Mouse (Mus musculus) cerebellum, postnatal 36 days (tissue): ENCODE data around the gene Emc10.
A peak's percentile ranks its signal among the peaks of the same experiment; 100 is the strongest.

ENCODE experiments used
- DNase-seq, 2 experiments: peaks; one replicate each; pipeline ENCODE4 v3.0.0; 2021 to 2022; ENCODE audit warnings: mixed read lengths in 2 of 2

The Emc10 gene

DNA sequence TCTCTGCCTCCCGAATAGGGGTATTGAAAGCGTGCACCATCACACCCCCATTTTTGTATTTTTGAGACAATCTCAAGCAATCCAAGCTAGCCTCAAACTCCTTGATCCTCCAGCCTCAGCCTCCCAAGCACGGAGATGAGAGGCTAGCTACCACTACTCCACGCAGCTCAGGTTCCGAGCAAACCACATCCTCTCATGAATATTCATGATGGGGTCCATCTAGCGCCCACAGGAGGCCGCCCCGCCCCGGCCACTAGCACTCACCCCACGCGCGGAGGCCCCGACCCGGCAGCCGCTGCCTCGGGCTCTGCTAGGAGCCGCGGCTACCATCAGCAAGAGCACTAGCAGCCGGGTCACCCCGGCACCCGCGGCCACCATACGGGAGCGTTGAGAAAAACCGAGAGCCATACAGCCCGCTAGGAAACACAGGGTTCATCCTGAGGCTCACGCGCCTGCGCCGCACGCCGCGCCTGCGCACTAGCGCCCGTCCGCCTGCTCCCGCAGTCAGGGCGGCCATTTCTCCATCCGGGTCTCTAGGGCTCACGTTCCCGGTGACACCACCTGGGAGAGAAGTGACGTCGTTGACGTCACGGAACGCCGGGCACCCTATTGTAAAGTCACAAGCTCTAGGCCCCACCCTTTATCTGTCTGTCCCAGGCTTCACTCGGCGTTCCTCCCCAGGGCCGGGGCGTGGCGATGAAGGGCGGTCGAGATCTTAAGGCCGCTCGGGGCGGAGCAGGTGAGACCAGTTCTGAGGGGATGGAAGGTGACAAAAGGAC lies at the start of gene Emc10, which contains the start of gene Fam71e1:
Emc10 (minus strand) TSS at position 538 of the 779 bp plus-strand sequence.
Fam71e1 (plus strand) TSS at position 590 of the 779 bp plus-strand sequence.
- peak; percentile 99 for DNase-seq

DNA sequence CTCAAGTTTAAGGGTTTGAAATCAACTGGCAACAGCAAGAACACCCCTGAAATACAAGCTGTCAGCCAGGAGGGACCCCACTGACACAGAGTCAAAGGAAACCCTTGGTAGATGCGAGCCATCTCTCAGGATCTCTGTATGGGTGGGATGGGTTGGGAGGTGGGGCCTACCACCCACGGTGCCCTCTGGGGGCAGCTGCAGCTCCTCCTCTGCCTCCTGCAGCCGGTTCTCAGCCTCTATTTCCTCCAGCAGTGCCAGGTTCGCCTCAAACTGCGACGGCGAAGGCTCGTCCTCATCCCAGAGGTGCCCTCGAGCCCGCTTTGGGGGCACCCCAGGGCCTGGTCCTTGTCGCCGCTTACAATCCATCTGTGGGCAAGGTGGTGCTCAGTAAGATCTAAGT lies 46.7 kb upstream of the Emc10 start:
- no peak for DNase-seq

DNA sequence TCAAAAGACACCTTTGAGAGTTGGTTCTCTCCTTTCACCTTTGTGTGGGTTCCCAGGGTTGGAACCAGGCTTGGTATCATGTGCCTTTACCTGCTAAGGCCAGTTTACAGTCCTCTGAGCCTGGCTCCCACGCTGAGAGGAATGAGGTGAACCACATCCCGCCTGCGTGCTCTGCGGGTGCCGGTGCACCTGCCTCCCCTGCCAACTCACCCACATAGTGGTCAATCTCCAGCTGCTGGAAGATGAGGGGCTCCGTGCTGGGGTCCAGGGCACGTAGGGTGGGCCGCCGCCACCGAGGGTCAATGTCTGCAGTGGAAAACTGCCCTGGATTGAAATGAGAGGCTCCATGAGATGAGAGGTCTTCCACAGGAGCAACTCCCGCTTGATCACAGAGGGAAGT lies 46.2 kb upstream of the Emc10 start:
- no peak for DNase-seq

DNA sequence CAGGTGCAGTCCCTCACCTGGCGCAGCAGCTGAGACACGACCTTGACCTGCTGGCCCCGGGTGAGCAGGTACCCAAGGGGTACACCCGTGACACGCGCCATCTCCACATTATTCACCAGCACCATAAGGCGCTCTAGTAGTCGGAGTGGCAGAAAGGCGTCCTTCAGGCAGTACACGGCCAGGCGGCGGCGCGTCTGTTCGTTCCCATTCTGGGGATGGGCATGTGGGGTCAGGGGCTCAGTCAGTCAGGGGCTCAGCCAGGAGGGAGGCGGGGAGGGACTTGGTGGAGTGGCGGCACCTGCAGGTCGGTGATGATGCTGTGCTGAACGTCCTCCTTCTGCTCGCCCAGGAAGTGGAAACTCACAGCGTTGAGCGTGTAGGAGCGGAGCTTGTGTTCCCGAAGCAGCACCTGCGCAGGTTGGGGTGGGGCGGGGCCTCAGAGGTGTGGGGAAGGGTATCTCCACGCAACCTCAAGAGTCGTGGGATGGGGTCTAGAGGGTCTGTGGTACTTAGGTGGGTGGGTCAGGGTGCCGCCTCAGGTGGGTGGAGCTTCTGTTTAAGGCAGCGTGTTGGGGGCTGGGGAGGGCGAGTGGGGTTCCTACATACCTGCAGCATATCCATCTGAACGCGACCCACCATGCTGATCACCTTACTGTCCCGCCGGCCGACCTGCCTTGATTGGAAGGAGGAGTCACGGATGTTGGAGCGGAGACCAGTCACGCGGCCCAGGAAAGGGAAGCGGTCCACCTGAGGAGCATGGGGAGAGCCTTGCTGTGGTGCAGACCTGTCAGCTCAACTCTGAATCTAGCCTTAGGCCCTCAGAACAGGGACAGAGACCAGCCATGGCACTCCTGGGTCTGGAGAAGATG lies 42.7 kb upstream of the Emc10 start:
- no peak for DNase-seq

DNA sequence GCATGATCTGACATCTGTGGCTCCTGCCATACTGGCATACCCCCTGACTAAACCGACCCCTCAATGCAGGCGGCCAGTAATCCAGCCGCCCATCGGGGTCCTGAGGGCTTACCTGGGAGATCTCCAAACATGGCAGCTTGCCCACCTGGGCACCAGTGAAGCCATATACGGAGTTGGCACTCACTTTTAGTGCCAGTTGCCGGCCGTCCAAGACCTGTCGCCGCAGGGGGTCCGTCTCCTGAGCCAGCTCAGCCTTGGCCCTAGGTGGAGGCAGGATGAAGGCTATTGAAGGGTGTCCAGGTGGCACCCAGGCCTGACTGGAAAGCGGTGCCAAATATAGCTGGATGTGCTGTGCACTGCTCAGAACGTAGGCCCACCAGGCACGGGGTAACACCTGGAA lies 41.2 kb upstream of the Emc10 start:
- DNase-seq = peak; percentile 73 to 78

DNA sequence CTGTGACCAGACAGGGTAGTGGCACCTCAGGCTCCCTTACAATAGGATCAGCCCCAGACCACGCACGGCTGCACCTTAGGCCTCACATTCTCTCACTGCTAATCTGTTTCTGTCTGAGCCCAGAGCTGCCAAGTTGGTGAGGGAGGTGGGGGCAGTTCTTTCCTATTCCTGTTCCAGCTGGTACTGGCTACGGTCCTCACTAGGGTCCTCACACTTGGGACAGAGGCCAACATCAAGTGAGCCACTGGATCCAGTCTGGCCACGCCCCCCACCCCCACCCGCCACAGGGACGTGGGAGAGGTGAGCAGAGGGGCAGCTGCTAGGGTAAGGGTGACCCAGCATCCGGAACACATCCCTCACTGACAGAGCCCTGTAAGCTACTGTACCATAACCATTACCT lies 40.7 kb upstream of the Emc10 start:
- no peak for DNase-seq

DNA sequence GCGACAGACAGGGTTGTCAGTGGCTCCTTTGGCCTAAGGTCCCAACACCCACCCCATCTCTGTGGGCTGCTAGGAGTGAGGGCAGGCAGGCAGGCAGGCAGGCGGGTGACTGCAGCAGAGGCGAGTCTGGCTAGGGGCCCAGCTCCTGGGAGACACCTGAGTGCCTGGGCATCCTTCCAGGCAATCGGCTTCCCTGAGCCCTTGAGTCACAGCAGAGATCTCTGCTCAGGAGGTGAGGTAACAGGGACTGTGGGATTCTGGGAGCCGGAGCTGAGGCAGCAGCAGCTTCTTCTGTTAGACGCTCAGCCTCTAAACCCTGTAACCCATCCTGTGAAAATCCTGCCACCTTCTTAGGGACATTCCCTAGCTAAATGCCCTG lies 40.2 kb upstream of the Emc10 start:
- DNase-seq = peak; percentile 79 to 88

DNA sequence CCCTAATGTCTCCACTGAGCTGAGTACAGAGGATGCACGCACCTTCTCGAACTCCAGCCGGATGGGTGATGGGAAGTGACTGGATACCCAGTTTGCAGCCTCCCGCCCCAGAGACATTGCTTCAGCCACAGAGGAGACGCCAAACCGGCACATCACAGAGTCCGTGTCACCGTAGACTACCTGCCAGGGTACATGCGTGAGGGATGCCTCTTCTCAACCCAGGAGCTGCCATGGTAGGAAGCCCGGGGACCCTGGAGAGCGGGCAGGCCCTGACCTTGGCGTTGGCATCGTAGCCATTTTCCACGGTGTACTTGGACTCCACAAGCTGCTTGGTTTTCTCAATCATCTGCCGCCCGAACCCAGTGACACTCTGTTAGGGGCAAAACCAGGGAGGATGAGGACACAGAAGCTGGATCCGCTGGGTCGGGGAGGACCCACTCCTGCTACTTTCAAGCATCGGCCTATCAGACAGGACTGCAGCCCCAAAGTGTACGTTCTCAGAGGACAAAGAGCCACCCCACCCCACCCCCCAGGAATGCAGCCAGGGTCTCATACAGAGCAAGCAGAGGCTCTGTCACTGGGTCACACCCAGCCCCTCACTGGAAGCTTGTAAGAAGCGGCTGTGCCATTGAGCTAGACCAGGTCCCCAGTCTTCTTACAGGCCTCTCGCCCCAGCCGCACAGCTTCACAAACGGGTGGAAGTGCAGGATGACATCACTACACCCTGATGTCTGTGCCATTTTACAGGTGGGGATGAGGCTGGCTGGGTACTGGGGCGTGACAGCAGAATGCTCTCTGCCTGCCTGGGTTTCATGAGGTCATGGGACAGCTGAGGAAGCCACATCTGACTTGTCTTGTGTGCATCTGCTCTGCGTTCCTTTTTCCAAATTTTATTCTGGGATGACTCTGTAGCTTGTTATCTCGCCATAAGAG lies 39.6 kb upstream of the Emc10 start:
- DNase-seq = no peak

DNA sequence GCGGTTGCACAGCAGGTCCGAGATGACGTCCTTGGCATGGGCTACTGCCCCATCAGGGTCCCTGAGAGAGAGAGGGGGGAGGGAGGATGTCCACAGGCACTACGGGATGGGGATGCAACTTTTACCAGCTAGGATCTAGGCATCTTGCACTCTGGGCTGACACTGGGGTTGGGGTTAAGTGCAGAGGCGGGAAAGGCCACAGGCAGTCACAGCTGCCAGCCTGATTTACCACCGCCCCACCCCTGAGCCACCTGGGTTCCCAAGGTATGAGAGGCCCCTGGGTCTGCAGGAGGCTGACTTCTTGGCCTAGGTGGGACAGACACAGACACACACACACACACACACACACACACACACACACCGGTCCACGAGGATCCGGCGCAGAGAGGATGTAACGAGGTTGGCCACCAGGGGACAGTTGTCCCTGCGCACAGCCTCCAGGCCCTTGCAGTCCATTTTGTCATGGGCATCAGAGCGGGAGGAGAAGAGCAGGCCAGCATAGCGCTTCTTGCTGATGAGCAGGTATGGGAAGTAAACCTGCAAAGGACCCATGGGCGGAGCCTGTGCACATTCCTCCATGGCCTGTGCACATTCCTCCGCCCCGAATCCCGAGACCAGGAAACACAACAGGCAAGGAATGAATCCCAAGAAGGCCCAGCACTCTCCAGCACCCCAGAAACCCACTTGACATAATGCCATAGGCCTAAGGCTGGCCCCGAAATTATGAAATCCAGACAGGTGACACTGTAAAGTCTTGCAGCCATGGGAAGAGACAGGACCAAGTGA lies 38.5 kb upstream of the Emc10 start:
- DNase-seq = no peak

DNA sequence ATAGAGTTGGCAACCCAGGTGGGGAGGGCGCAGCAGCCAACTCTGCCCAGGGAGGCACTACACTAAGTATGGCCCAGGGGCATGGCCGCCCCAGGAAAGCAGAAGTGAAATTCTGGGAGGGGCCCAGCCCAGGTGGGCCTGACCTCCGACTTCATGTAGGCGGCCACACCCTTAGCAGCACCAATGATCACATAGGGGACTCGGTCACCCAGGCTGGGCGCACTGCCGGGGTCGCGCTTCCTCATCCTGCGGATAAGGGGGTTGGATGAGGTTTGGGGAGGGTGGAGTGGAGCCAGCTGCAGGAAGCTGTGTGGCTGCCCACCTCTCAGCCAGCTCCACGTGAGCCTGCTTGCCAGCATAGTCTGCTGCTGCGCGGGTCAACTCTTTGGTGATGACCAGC lies 37.9 kb upstream of the Emc10 start:
- DNase-seq = no peak

DNA sequence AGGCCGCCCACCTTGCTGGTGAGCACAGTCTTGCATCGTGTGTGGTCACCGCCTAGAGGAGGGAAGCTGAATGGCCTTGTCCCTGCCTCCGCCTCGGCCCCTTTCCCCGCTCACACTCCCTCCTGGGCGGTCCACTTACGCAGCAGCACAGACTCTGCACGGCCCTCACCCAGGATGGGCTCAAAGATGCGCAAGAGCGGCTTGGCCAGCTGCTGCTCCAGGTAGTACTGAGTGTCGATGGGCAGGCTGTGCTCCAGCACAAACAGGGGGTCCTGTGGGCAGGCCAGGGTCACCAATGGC lies 37.4 kb upstream of the Emc10 start:
- no peak for DNase-seq

DNA sequence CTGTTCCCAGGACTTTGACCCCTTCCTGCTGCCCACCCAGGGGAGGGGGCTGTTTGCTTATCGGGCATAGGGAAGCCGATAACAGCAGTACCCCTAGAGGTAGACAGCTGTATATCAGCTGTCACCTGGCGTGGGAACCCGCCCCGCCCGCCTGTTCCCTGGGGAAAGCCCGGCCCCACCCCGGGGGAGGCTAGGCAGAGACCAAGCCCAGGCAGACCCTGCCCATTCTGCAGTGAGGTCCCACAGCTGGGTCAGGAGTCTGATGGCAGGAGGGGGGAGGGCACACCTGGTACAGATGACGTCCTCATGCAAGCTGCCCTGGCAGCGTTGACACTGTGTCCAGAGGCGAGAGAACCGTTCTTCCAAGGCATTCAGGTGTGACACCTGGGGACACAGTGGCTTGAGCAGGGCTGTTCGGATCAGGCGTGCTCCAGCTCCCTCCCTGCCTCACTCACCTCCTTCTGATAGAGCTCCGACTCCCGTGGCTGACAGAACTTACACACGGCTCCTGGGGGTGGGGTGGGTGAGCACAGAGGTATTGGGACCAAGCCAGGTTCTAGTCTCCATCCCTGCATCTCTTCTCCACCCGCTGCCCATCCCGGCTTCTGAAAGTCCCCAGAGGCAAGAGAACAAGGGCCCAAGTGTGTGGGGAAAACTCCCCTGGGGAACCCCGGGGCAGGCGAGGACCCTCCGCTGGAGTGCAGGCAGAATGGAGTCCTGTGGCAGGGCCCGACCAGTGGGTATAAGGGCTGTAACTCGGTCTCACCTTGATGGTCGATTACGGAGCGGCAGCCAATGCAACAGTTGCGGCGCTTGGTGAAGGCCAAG lies 36.8 kb upstream of the Emc10 start:
- no peak for DNase-seq

DNA sequence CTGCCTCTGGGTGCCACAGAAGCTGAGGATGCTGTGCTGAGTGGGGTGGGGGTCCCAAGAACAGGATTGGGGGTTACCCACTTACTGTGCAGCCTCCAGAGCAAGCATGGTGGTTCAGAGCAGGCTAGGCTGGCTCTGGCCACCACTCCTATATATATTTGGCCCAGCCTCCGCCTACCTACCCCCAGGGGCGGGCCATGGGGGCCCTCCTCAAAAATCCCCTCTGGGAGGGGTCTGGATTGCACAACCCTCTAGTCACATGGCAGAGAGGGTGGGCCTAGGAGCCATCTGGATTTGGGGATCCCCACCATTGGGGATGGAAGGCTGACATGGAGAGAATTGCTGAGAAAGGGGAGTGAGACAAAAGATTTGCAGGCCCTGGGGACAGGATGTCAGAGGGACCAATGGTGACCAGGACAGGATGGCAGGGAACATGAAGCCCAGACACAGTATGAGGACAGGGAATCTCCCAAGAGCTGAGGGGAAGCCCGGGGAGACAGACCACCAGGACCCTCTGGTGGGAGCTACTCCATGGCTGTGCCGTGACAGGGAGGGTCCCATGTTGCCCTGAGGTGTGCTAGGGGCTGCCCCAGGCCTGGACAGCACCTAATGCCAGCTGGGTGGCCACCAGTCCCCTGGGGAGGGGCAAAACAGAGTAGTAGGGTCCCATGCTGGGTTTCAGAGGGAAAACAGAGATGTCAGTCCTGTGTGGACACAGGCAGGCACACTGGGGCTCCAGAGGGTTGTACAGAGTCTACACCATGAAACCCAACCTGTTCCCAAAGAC lies 35.8 kb upstream of the Emc10 start, which contains the start of gene Spib:
Spib (minus strand) TSS at position 126 of the 787 bp plus-strand sequence.
- no peak for DNase-seq

DNA sequence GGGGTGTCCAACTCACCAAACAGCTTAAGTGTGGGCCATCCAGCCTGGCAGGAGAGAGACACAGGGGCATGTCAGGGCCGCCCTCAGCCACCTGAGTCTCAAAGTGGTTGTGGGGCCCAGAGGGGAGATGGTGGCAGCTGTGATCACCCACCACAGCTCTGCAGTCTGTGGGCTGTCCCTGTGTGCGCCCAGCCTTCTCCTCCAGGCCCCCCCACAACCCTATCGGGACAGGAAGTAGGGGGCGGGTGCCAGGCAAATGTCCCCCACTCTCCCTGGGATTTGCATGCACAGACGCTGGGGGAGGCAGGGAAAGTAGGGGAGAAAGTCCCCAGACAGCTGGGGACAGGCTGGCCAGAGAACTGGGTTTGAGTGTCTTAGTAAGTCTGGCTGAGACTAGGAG lies 34.9 kb upstream of the Emc10 start:
- no peak for DNase-seq

DNA sequence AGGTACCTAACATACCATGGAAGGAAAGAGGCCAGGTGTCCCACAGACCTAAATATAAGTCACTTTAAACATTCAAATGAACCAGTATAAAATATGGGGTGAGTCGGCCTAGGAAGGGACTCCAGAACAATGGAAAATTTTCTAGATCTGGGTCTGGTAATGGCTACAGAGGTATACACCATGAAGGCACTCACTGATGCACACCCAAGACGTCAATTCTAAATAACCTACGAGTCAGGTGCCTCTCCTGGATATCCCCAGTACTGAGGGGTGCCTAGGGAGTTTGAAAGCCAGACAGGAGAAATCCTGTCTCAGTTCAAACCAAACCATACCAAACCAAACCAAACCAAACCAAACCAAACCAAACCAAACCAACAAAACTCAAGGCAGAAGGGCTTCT lies 34.2 kb upstream of the Emc10 start:
- DNase-seq = no peak

DNA sequence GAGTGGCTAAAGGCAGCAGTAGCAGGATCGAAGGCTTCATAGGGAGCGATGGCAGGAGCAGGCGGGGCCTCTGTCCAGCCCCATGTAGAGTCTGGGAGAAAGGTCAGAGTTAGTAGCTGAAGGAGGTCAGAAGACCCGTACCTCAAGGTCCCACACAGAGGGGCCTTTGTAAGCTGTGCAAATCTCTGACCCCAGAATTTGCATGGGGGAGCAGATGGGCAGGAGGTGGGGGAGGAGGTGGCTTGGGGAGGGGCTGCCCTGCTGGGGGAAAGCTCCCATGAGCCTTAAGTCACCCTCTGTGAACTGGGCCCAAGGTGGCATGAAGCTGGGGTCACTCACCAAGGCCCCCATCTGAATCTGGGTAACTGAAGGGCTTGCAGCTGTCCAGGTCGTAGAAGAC lies 33.2 kb upstream of the Emc10 start:
- no peak for DNase-seq

DNA sequence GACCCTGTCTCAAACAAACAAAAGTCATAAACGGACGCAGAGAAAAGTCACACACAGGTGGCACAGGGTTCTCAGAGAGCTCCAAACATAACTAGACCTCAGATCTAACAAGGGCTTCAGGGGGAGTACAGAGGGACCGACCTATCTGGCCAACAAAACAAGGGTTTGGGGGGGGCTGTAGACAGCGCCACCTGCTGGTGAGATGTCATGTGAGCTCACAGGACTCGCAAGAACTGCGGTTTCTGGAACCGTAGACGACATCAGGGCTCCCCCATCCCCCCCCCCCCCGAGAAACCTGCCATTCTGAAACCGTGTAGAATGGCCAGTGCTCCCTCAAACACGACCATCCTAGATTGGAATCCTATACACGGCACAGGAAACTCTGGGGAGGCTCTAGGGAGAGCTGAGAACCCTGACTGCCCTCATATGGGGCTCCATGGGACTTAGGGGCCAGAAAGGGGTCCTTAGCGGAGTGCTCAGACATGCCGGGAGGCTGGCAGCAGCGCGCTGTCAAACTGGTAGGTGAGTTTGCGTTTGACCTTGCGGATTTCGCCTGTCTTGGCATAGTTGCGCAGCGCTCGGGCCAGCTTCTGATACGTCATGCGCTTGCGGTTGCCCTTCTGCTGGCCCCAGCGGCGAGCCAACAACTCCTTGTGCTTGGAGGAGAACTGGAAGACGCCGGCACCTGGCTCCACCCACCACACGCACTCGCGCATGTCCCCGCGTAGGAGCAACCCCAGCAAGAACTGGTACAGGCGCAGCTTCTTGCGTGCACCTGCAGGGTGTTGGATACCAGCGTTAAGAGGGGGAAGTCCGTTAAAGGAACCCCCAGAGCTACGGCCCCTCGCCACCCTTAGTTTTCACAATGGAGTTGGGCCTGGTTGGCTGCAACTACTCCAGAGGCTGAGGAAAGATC lies 31.4 kb upstream of the Emc10 start:
- peak; percentile 77 to 81 for DNase-seq

DNA sequence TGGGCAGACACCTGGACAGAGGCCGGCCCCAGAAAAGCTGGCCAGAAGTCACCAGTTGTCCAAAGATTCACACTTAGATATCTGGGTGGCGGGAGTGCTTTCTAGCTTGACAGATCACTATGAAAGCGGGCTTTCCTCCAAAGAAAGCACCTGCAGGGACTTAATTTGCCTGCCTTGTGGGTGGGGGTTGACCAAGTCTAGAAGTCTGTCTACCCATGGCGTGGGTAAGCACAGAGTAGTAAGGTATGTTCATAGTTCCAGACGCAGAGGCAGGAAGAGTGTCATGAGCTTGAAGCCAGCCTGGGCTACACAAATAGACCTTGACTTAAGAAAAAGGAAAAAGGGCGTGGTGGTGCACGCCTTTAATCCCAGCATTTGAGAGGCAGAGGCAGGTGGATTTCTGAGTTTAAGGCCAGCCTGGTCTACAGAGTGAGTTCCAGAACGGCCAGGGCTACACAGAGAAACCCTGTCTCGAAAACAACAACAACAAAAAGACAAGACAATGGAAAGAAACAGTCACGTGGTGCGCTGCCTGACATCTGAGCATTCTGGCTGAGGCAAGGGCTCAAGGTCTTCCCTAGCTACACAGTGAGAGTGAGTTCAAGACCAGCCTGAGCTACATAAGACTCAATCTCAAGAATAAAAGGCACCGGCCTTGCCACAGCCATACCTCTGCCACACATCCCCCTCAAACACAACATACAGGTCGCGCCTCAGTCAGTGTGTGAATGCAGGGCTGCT lies 30.3 kb upstream of the Emc10 start:
- no peak for DNase-seq
